24 mouse cellular contexts compared by ENCODE assay signal in genomic region chr12:82224848-82225247, GRCm38 (mm10).
"Had no signal": no experiment of that assay in that cellular context is flagged by ENCODE, and none has a peak within 500 bp of the region (broad histone marks: within the 10 kb centered on the region; RNA-seq: fewer than 3 reads in every experiment).

No protein-coding gene starts in this region.

- H3K4me3 ChIP-seq: limb, embryonic 12.5 days; limb, embryonic 15.5 days; lung, embryonic 15.5 days; midbrain, embryonic 10.5 days; midbrain, embryonic 13.5 days; myocyte; neural tube, embryonic 13.5 days had no signal

- H3K36me3 ChIP-seq: limb, embryonic 12.5 days; limb, embryonic 15.5 days; lung, embryonic 15.5 days; midbrain, embryonic 10.5 days; midbrain, embryonic 13.5 days; neural tube, embryonic 13.5 days had no signal

- H3K27ac ChIP-seq: limb, embryonic 12.5 days; limb, embryonic 15.5 days; liver, embryonic 14.5 days; midbrain, embryonic 10.5 days; midbrain, embryonic 13.5 days; neural tube, embryonic 13.5 days; stomach, postnatal 0 days had no signal

- DNase-seq: kidney, adult 18-20 months; kidney, adult 9 months; kidney, postnatal 14 days; kidney, postnatal 4 days; left cerebral cortex, postnatal 4 days; lung, adult 18-20 months; lung, postnatal 10 days; lung, postnatal 36 days; retina, postnatal 1 day; right cerebral cortex, postnatal 25 days; spleen, adult 18-20 months; thymus, adult 2 months; thymus, postnatal 14 days; thymus, postnatal 4 days had no signal

- H3K27me3 ChIP-seq: limb, embryonic 12.5 days; limb, embryonic 15.5 days; lung, embryonic 15.5 days; midbrain, embryonic 13.5 days; neural tube, embryonic 13.5 days had no signal

- ATAC-seq: midbrain, embryonic 13.5 days; midbrain, embryonic 16.5 days had no signal

- H3K9me3 ChIP-seq: limb, embryonic 12.5 days; limb, embryonic 15.5 days; lung, embryonic 15.5 days; midbrain, embryonic 10.5 days; midbrain, embryonic 13.5 days; neural tube, embryonic 13.5 days had no signal
